Mouse (Mus musculus): ENCODE results near the gene Tmppe.

Gene Tmppe

DNA sequence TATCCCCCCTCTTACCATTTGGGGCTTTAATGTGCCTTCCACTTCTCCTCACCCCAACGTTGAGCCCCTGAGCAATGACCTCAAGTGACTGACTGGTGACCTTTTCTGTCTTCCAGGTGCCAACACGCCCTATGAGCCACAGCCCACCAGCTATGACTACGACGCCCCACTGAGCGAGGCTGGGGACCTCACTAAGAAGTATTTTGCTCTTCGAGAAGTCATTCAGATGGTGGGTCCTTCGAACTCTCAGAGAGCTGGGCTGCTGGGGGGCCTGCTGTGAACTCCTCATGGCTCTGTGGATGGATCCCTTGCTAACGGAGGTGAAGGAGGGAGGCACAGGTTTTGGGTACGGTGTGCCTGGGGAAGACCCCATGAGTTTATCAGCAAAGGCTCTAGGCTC, 42.0 kb downstream of the Tmppe start:
- no peak for DNase-seq (ENCODE audit: low read depth, low spot score)

DNA sequence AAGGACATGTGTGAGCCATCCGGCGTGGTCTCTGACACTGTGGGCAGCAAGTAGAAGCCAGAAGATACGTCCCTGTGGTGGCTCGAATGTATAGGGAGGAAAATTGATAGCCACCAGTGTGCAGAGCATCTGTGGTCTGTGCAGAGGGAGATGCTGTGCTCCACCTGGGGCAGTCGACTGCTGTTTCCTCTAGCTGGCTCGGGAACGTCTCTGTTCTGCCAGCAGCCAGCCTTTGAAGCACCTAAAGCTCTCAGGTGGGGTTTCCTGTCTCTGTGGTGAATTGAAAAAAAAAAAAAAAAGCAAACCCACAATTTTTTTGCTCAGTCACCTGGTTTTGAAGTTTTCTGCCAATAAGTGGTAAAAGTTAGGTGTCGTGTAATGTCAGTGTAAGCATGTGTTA, 42.4 kb downstream of the Tmppe start:
- no peak for DNase-seq (ENCODE audit: low read depth, low spot score)

DNA sequence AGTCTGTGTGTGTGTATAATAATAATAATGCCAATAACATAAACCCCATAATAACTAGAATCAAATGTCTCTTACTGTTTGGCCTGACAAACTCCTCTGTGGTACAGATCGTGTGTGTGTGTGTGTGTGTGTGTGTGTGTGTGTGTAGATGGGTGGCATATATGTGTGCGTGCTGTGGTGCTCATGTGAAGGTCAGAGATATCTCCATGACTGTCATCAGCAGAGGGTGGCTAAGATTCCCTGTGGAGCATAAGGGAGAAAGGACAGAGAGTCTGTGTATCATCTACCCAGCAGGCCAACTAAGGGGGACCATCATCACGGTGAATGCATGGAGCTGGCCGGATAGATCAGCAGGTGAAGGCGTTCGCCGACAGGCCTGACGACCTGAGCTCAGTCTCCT, 46.0 kb downstream of the Tmppe start:
- no peak for DNase-seq (ENCODE audit: low read depth, low spot score)

- DNase-seq (ENCODE audit: low read depth, low spot score), result peak; percentile 61
These were observed 47.8 kb downstream of the Tmppe start for GRCm38 (mm10) chr9:114448700-114449099.

GRCm38 (mm10) chr9:114449120-114449754, 48.3 kb downstream of the Tmppe start:
- DNase-seq (ENCODE audit: low read depth, low spot score), result no peak

GRCm38 (mm10) chr9:114451615-114452014, 50.7 kb downstream of the Tmppe start:
- no peak for DNase-seq (ENCODE audit: low read depth, low spot score)

DNA sequence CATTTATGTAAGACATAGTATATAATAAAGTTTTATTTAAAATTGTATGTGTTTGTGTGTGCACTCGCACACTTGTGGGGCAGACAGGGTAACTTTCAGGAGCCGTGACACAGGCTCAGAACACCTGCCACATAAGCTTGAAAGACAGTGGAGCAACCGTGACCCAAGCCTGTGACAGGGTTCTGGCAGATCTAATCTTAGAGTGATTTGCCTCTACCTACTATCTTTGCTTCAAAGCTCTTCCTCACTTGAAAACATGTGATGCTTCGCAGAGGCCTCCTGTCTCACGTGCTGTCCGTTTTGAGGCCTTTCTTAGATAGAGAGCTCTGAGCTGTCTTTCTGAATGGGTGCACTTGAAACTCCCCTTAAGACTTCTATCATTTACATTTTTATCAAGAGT, 51.5 kb downstream of the Tmppe start:
- DNase-seq (ENCODE audit: low read depth, low spot score), result no peak

GRCm38 (mm10) chr9:114455420-114455819, 54.5 kb downstream of the Tmppe start:
- DNase-seq (ENCODE audit: low read depth, low spot score), result no peak
